Mouse (Mus musculus): ENCODE measurements around the gene Helb. TPM values are rescaled to one million over a fixed set of nuclear protein-coding genes. Genes with fewer than 3 reads are reported as not detected.
A peak's percentile ranks its signal among the peaks of the same experiment; 100 is the strongest.
"Not testable (repeated sequence)": the region's sequence is repeated elsewhere in the genome, so short reads cannot be mapped to it uniquely, and the experiment has no call there.

Gene Helb
- 33.2 and 33.8 TPM in 2 replicates for total RNA-seq (2017)

DNA sequence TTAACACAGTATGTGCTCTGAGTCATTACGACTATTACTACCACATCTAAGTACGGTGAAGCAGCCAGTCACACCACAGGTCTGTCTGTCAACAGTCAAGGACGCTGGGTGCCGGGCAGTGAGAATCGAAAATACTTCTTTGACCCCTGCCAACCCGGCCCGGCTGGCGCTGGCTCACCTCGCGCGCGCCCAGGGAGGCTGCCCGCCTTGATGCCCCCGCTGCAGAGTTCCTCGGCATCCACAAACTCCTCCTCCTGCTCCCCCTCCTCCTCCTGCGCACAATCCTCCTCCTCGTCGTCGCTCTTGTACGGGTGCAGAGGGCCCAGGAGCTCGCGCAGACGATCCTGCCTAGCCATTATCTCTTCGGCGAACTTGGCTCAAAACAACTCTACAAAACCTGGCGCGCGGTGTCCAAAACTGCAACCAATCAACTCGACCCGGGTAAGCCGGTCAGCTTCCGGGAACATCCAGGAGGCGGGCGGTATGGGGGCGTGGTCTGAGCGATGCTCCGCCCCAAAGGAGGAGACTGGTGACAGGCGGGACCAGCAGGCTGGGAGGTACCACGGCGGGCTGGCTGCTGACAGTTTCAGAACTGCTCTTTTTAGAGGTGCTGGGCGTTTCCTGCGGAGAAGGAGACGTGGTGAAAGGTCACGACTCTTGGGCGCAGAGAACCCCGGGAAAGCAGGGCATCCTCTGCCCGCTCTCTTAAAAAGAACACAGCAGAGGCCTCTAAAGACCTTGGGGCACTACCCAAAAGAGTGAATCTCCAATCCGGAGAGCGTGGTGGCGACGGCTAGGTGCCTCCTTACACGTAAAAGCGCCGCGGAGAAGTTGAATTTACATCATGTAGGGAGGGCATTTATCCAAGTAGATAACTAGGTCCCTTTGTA is at the start of gene Helb:
Gene Helb (minus strand): TSS at position 481 of the 890 bp plus-strand sequence.
- ATAC-seq (replicated peaks; ENCODE audit: low read depth, poor library complexity, severe bottlenecking): peak; percentile 97

DNA sequence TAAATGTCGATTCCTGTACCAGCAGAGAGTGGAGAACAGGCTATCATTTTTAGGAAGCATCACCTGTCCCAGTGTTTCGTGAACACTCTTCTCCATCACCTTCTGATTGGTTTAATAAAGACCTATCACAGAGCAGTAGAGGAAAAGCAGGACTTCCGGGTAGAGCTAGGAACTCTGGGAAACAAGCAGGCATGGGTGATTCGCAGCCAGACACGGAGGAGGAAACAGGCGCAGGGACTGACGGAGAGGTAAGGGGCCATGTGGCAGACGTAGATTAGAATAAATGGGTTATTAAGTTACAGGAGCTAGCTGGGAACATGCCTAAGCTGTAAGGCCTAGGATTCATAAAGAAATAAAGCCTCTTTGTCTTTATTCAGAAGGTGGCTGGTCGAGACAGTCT is 47.7 kb upstream of the Helb start:
- ATAC-seq (replicated peaks; ENCODE audit: low read depth, poor library complexity, severe bottlenecking): no peak

DNA sequence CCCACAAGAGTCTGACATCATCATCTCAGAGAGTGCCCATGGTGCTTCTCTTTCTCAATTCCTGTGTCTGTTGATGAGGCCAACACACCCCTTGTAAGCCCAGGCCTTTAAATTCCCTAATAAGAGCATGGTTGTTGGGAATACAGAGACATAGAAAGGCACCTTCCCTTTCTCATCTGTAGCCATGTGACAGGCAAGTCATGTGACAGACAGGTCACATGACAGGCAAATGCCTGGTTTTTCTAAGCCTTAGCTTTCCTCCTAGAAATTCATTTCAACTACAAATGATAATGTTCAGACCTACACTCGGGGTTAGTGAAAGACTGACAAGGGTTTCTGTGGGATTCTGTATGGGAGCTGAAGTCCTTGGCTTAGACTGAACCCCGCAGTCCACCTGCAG is 41.1 kb upstream of the Helb start:
- ATAC-seq (replicated peaks; ENCODE audit: low read depth, poor library complexity, severe bottlenecking): no peak

DNA sequence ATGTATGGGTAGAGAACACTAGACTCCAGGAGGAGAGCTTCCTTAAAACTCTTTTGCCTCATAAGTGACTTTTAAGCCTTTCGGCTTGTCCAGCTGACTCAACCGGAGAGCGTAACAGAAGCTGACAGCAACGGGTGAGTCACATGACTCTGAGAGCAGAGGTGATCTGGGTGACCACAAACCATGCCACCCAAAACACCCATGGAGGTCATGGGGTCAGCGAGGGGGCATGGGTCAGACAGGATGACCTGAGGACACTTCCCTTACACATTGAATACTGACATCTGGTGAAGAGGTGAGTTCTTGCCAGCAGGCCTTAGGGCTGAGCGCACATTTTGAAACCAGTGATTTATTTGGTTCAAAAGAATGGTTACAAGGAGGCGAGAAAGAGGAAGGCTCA is 38.9 kb upstream of the Helb start:
- ATAC-seq (replicated peaks; ENCODE audit: low read depth, poor library complexity, severe bottlenecking): no peak

DNA sequence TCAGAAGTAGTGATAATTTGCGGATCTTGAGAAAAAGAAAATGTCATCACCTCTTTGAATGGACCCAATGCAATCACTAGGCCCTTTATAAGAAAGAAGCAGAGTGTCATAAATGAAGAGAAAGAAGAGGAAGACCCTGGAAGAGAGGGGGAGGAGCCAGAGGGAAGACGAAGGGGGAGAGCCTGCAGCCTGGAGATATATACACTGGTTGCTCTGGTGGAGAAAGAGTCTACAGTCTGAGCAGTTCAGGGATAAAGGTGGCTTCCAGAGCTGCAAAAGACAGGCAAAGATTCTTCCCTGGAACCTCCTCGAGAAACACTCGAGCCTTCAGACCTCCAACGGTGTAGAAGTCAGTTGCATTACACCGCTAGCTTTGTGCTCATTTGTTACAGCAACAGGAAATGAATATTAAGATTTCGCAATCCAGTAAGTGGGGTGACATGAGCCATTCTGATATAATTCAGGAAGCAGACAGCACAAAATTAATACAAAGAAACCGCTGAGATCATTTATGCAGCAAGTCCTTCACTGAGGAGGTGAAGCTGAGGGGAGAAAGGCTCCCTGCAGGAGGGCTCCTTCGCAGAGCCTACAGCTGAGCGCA is 28.2 kb upstream of the Helb start:
- peak; percentile 90 for ATAC-seq (replicated peaks; ENCODE audit: low read depth, poor library complexity, severe bottlenecking)

DNA sequence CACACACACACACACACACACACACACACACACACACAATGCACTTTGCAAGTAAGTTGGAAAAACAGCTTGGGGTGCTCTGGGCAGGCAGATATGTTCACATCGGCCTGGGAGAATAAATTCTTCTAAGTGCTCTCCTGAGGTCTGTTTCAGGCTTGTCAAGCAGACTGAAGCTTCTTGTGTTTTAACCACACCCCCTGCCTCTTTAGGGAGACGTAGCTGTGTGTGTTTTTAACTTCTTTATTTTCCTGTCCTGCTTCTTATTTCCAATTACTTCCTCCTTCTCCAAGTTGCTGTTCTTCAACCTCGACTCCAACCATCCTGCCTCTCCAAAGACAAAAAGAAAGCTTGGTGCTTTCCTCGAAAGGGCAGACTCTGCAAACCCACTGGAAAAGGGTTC is 27.4 kb upstream of the Helb start:
- peak; percentile 55 for ATAC-seq (replicated peaks; ENCODE audit: low read depth, poor library complexity, severe bottlenecking)

DNA sequence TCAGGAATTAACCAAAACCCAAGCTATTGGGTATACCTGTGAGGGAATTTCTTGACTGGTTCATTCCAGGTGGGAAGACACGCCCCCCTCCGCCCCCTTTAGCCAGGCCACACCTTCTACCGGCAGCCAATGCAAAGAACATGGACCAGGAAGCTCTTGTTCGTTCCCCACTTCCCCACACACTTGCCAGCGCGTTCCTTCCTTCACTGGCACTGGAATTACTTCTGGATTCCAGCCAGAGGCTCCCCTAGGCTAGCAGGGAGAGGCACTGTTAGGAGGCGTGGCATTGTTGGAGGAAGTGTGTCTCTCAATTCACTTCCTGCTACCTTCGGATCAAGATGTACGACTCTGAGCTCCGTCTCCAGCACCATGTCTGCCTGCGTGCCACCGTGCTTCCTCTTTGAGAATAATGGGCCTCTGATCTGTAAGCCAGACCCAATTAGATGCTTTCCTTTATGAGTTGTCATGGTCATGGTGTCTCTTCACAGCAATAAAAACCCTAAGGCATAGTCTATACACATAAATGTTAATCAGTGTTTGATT is 23.3 kb upstream of the Helb start:
- ATAC-seq (replicated peaks; ENCODE audit: low read depth, poor library complexity, severe bottlenecking): peak; percentile 39

DNA sequence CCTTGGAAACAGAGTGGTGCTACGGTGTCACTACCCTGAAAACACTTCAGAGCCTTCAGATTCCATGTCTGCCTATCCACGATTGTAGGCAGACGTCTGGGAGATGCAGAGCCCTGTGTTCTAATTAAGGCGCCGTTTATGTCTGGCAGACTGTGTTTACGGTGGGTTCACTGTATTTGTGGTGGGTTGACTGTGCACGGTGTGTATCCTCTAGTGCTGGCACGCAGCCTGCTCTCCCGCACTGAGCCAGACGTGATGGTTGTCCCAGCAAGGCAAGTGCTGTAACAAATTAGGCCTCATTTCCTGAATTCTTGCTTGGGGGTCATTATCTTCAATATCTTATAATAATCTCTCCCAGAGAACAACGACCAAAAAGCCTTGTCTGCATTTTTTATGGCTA is 20.9 kb upstream of the Helb start:
- no peak for ATAC-seq (replicated peaks; ENCODE audit: low read depth, poor library complexity, severe bottlenecking)

DNA sequence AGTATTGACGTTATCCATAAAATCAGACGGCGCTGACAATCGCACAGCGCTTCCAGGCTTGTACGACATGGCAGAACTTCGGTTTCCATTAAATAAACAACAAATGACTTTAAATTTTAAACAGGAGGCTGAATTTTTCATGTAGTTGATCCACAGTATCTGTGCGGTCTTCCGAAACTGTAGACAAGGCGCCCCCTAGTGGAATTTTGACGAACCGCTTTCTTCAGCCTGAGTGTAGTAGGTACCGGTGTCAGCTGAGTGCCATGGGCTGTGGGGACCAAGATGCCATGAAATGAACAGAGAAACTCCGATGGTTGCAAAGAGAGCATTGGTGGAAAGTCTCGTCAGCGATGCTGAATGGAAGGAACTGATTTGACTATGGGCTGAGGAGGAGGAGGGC is 17.8 kb upstream of the Helb start:
- peak; percentile 77 for ATAC-seq (replicated peaks; ENCODE audit: low read depth, poor library complexity, severe bottlenecking)

DNA sequence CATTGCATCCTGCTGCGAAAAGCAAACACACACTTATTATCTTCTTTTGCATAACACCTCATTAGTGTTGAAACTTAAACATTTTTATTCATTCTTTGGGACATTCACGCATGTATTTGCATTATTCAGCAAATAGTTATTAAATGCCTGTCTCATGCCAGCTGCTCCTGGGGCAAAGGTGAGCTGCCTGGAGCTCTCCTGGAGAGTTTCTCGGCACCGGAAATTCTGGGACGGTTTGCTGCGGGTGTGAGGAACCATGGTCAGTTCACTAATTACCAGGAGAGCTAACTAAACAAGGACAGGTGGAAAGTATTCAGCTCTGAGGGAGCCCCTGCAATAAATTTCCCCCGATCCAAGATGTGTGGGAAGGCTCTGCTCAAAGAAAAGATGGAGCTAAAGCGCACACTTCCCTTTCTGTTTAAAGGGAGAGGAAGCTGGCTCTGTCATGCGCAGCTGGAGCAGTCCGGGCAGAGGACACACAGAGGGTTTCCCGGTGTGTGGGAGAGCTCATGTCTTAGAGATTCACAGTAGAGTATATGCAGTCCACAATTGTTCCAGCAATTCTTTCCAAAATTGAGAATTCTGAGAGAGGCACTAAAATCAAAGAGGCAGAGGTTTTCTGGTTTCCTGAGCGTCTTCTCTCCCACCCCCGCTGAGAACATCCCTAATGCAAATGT is 16.0 kb upstream of the Helb start:
- ATAC-seq (replicated peaks; ENCODE audit: low read depth, poor library complexity, severe bottlenecking): no peak

DNA sequence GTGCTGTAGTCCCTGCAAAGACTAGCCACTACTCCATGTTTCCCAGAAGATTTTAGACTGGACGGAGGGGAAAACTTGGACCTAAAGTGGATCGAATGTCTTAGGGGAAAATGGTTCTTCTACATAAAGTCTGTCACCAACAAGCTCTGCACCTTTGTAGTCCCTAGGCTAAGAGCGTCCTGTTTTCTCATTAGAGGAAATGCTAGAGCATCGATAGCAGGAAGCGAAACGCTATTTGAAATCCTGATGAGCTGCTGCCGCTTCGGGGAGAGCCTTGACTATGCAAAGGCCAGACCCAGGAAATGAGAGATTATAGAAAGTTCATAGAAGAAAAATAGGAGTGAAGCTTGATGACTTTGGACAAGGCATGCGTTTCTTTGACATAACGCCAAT is 12.7 kb upstream of the Helb start:
- peak; percentile 72 for ATAC-seq (replicated peaks; ENCODE audit: low read depth, poor library complexity, severe bottlenecking)

DNA sequence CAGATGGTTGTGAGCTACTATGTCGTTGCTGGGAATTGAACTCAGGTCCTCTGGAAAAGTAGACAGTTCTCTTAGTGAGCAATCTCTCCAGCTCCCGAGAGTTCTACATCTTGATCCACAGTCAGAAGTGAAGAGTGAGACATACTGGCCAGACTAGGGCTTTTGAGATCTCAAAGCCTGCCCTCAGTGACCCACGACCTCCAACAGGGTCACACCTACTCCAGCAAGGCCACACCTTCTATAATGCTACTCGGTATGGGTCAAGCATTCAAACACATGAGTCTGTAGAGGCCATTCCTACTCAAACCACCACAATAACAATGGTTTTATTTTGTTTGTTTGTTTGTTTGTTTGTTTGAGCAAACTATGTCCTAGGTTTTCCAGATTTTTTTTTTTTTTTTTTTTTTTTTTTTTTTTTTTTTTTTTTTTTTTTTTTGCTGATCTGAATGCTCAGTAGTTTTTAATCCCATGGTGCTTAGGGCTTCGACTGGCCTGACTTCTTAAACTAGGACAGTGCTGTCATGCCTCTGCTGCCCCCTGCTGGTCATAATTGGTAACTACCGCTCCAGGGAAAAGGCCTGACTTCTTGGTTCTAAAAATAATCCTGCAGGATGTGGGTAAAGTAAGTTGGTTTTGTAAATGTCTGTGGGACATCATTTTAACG is 12.1 kb upstream of the Helb start:
- ATAC-seq (replicated peaks; ENCODE audit: low read depth, poor library complexity, severe bottlenecking): peak; percentile 95

DNA sequence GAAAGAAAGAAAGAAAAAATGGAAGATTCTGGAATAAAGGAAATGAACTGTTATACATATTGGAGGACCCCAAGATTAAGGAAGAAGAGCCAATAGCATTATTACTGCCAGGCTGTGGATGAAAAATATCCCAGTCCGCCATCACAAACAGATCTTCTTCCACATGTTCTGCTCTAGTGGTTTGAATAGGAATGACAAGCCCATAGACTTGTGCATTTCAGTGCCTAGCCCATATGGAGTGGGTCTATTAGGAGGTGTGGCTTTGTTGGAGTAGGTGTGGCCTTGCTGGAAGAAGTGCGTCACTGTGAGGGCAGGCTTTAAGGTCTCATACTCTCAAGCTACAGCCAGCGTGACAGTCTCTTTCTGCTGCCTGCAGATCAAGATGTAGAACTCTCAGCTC is 10.9 kb upstream of the Helb start:
- 0 out of 2 replicates have a peak, but pooled peaks have one; percentile 7 for ATAC-seq (replicated peaks; ENCODE audit: low read depth, poor library complexity, severe bottlenecking)

DNA sequence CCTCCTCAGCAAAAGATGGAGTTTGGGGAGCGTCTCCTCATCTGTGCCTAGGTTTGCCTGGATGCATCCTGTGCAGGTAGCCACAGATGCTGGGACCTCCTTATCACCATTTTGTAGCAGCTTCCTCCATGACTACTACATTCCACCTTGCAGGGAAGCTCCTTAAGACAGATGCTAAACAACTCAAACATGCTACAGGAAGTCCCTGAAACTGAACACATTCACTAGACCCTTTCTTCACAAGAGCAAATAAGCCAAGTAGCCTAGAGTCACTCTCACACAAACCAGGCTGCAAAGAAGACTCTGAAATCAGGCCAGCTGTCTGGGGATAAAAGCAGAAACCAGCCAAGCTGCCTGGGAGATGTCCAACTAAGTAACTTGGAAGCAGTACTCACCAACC is 2.5 kb upstream of the Helb start:
- ATAC-seq (replicated peaks; ENCODE audit: low read depth, poor library complexity, severe bottlenecking): no peak

DNA sequence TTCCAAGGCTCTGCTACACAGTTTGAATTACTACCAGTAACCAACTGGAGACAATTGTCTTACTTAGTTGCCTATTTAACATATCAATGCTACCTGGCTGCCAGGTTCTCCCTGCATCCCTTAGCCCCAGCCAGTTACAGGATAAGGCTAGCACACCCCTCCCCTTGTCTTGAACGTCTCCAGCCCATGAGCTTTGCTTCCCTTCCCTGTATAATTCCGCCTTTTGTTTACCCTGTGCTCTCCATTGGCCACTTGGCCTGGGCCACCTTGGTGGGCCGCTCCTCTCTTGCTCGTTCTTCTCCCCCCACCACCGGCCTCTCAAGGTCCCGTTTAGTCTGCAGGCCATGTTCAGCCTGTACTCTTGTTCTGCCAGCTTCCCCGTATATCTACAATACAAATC is 1.7 kb upstream of the Helb start:
- no peak for ATAC-seq (replicated peaks; ENCODE audit: low read depth, poor library complexity, severe bottlenecking)

DNA sequence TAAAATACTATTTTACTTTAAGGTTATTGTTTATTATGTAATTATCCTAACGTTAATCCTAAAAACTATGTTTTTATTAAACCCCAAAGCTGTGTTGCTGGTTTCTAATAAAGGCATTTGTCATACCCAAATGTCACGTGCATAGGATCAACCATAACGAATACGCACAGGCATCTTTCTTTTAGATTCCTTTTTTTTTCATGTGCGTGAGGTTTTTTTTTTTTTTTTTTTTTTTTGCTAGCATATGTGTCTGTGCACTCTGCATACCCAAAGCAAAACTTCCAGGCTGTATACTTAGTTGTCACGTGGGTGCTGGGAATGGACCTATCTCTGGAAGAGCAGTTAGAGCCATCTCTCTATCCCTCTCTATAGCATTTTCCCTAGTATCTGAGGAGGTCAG is 1.2 kb upstream of the Helb start:
- no peak for ATAC-seq (replicated peaks; ENCODE audit: low read depth, poor library complexity, severe bottlenecking)

DNA sequence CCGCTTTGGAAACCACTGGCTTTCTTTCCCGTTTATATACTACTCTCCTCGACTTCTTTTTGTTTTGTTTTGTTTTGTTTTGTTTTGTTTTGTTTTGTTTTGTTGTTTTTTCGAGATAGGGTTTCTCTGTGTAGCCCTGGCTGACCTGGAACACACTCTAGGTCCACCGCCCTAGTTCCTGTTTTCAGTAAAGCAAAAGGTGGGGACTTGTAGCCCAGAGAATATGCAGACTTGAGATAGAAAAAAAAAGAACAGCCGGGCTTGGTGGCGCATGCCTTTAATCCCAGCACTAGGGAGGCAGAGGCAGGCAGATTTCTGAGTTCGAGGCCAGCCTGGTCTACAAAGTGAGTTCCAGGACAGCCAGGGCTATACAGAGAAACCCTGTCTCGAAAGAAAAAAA is 695 bp upstream of the Helb start:
- not testable (repeated sequence) for ATAC-seq (replicated peaks; ENCODE audit: low read depth, poor library complexity, severe bottlenecking)

DNA sequence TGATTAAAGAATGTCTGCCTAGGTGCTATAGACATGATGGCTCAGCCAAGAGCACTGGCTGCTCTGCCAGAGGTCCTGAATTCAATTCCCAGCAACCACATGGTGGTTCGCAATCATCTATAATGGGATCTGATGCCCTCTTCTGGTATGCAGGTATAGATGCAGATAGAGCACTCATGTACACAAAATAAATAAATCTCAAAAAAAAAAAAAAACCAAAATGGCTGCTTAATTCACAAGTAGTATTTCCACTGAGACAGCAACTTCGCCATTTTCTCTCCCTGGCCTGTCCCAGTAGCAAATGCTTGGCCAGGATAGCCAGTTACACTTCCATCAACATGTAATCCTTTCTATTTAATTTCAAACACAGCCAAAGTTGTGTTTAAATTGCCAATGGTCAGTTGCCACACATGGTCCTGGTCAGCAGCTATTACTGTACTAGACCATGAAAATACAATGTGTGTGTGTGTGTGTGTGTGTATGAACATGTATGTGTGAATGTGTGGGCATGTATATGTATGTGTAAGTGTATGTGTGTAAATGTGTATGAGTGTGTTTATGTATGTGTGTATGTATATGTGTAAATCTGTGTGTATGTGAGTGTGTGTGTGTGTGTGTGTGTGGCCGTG is 982 bp downstream of the Helb start:
- ATAC-seq (replicated peaks; ENCODE audit: low read depth, poor library complexity, severe bottlenecking): no peak

DNA sequence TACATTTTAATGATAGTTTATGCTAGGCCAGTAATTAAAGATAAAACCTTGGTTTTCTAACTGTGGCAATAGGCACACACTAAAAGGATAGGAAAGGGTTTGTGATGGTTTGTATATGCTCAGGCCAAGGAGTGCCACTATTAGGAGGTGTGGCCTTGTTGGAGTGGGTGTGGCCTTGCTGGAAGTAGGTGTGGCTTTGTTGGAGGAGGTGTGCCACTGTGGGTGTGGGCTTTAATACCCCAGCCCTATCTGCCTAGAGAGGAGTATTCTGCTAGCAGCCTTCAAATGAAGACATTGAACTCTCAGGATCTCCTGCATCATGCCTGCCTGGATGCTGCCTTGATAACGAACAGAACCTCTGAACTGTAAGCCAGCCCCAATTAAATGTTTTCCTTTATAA is 12.0 kb downstream of the Helb start:
- no peak for ATAC-seq (replicated peaks; ENCODE audit: low read depth, poor library complexity, severe bottlenecking)

DNA sequence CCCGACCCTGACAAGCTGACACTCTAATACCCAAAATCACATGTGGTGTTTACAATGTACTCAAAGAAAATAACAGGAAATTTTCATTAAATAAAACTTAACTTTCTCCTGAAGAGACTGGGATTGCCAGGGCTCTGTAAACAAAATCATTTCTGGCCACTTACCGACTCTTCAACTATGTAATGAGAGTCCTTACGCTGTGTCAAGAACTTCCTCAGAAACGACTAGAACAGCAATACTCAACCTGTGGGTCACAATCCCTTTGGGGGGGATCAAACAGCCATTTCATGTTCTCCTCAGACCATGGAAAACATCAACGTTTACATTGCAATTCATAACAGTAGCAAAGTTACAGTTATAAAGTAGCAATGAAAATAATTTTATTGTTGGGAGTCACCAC is 15.2 kb downstream of the Helb start:
- no peak for ATAC-seq (replicated peaks; ENCODE audit: low read depth, poor library complexity, severe bottlenecking)
